Mouse (Mus musculus) MEL (cell line): Measurements from ENCODE around the gene Hist1h2ak. TPM values are rescaled to one million over a fixed set of nuclear protein-coding genes. Genes with fewer than 3 reads are reported as not detected.
"Not testable (repeated sequence)": the region's sequence is repeated elsewhere in the genome, so short reads cannot be mapped to it uniquely, and the experiment has no call there.

Source experiments
- DNase-seq: peaks from one replicate; pipeline ENCODE4 v3.0.0; 2011; ENCODE audit warnings: low read depth, low spot score
- H3K27ac ChIP-seq: 2 replicates; pipeline ENCODE4 v1.5.1; 2012; ENCODE audit warnings: low read depth, mild to moderate bottlenecking, control low read depth, low read length, moderate library complexity; ENCODE audit not compliant: control insufficient read depth
- H3K27me3 ChIP-seq, 2 experiments: fragments of 150-350 bp in 1 of 2; sonication (generic) in 1 of 2; 2 replicates each; pipeline ENCODE4 v1.6.1; 2012; ENCODE audit warnings: low read length in 2 of 2, mild to moderate bottlenecking in 2 of 2, improper control_type of control experiment in 1 of 2, moderate library complexity in 1 of 2; ENCODE audit not compliant: insufficient read depth in 2 of 2, control insufficient read depth in 1 of 2
- H3K36me3 ChIP-seq, 2 experiments: 2 replicates each; pipeline ENCODE4 v1.6.1; 2012 to 2014; ENCODE audit warnings: low read length in 2 of 2, improper control_type of control experiment in 1 of 2, inconsistent platforms in 1 of 2, mild to moderate bottlenecking in 1 of 2; ENCODE audit not compliant: insufficient read depth in 2 of 2, control insufficient read depth in 1 of 2
- H3K4me1 ChIP-seq, 2 experiments: fragments of 150-350 bp in 1 of 2; sonication (generic) in 1 of 2; 2 replicates each; pipeline ENCODE4 v1.6.1; 2012; ENCODE audit warnings: low read length in 2 of 2, improper control_type of control experiment in 1 of 2, mild to moderate bottlenecking in 1 of 2; ENCODE audit not compliant: insufficient read depth in 2 of 2, control insufficient read depth in 1 of 2
- H3K4me3 ChIP-seq, 2 experiments: fragments of 150-350 bp in 1 of 2; sonication (generic) in 1 of 2; 2 replicates each; pipeline ENCODE4 v1.5.1; 2012; ENCODE audit warnings: low read depth in 2 of 2, low read length in 2 of 2, mild to moderate bottlenecking in 2 of 2, moderate library complexity in 2 of 2, control low read depth in 1 of 2, improper control_type of control experiment in 1 of 2; ENCODE audit not compliant: control insufficient read depth in 1 of 2, insufficient read depth in 1 of 2
- H3K79me2 ChIP-seq: 2 replicates; pipeline ENCODE4 v1.6.1; 2012; ENCODE audit warnings: mild to moderate bottlenecking, low read length, moderate library complexity; ENCODE audit not compliant: control insufficient read depth, poor library complexity, insufficient read depth
- H3K9ac ChIP-seq: 2 replicates; pipeline ENCODE4 v1.6.1; 2012; ENCODE audit warnings: low read depth, mild to moderate bottlenecking, control low read depth, low read length, moderate library complexity; ENCODE audit not compliant: control insufficient read depth, poor library complexity, severe bottlenecking
- H3K9me3 ChIP-seq: fragments of 150-350 bp; sonication (generic); replicated peaks from 2 replicates; pipeline ENCODE4 v1.6.1; 2012; ENCODE audit warnings: mild to moderate bottlenecking, low read length, improper control_type of control experiment, moderate library complexity; ENCODE audit not compliant: insufficient read depth
- CTCF ChIP-seq, 3 experiments: IDR thresholded peaks in 2 of 3; conservative IDR thresholded peaks in 1 of 3; 2 replicates each; pipeline ENCODE4 v1.5.1; 2011 to 2012; ENCODE audit warnings: low read length in 3 of 3, low read depth in 2 of 3, mild to moderate bottlenecking in 2 of 3, improper control_type of control experiment in 1 of 3, inconsistent platforms in 1 of 3, mixed read lengths in 1 of 3, moderate library complexity in 1 of 3; ENCODE audit not compliant: control insufficient read depth in 1 of 3, insufficient read depth in 1 of 3, poor library complexity in 1 of 3, severe bottlenecking in 1 of 3
- E2F4 ChIP-seq: IDR thresholded peaks from 2 replicates; pipeline ENCODE4 v1.6.1; 2011; ENCODE audit warnings: low read depth, low read length, improper control_type of control experiment, borderline replicate concordance
- POLR2A ChIP-seq, 2 experiments: IDR thresholded peaks; 2 replicates each; pipeline ENCODE4 v1.6.1; 2011 to 2012; ENCODE audit warnings: low read length in 2 of 2, mild to moderate bottlenecking in 2 of 2, control low read depth in 1 of 2, improper control_type of control experiment in 1 of 2, low read depth in 1 of 2, moderate library complexity in 1 of 2; ENCODE audit not compliant: control insufficient read depth in 1 of 2, insufficient read depth in 1 of 2, poor library complexity in 1 of 2
- TBP ChIP-seq: IDR thresholded peaks from 2 replicates; pipeline ENCODE4 v1.8.0; 2011; ENCODE audit warnings: low read depth, low read length, improper control_type of control experiment
- UBTF ChIP-seq: IDR thresholded peaks from 2 replicates; pipeline ENCODE4 v1.6.1; 2012; ENCODE audit warnings: low read depth, mild to moderate bottlenecking, inconsistent platforms, low read length, improper control_type of control experiment, moderate library complexity, borderline replicate concordance; ENCODE audit not compliant: insufficient read depth
- polyA plus RNA-seq, 2 experiments: library from polyadenylated mRNA; stranded (reverse) in 1 of 2; unstranded in 1 of 2; fragments of >175 nt in 1 of 2; fragments of >200 nt in 1 of 2; gene quantifications; 2 replicates each; pipeline versions ENCODE4 v1.2.1 to v1.2.4; 2012; ENCODE audit warnings: low replicate concordance in 2 of 2, low read depth in 1 of 2; ENCODE audit not compliant: insufficient read length in 2 of 2, insufficient read depth in 1 of 2, missing spikeins in 1 of 2
- total RNA-seq: library from RNA; depleted of rRNA; stranded (reverse); fragments of 300-350 nt; gene quantifications from 2 replicates; pipeline ENCODE4 v1.2.3, GENCODE M21; 2012; rRNA removed

Gene Hist1h2ak
- total RNA-seq (1,127 and 1,310 TPM in 2 replicates), polyA plus RNA-seq (10 to 100 TPM in 1 of 2 experiments, not detected in 1; 10.6 TPM)

DNA sequence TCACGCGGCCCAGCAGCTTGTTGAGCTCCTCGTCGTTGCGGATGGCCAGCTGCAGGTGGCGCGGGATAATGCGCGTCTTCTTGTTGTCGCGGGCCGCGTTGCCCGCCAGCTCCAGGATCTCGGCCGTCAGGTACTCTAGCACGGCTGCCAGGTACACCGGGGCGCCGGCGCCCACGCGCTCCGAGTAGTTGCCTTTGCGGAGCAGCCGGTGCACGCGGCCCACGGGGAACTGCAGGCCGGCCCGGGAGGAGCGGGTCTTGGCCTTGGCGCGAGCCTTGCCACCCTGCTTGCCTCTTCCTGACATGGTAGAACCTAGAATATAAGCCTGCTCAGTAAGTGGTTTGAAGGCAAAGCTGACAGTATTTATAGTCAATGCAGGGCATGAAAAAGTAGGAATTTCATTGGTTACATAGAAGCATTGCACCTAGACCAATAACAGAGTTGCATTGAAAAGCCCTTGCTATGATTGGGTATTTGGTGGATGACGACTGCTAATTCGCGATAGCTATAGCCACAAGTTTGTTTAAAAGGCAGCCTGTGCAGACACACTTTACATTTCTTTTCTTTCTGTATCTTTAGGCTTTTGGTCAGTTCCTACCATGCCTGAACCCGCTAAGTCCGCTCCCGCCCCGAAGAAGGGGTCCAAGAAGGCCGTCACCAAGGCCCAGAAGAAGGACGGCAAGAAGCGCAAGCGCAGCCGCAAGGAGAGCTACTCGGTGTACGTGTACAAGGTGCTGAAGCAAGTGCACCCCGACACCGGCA lies at the start of gene Hist1h2ak, which contains the start of gene Hist1h2bn:
Hist1h2ak (minus strand) TSS at position 304 of the 762 bp plus-strand sequence.
Hist1h2bn (plus strand) TSS at position 600 of the 762 bp plus-strand sequence.
- Histone ChIP-seq H3K27ac (peak within 1 kb of the TSS; percentile 97), H3K4me3 (peak within 1 kb of the TSS; percentile 5 to 55), H3K36me3 (peaks cover 0 to 23% of the 10 kb centered on the region in 2 experiments; a peak in 2 of 4 replicates), H3K9ac (peak within 1 kb of the TSS; percentile 82)
- not testable (repeated sequence) for H3K4me1 ChIP-seq, H3K27me3 ChIP-seq, H3K9me3 ChIP-seq, H3K79me2 ChIP-seq
- peak; percentile 85 for TF ChIP-seq UBTF
- TF ChIP-seq TBP = peak; percentile 99
- peak; percentile 56 to 86 for TF ChIP-seq POLR2A (IDR thresholded peaks at IDR 0.05; ENCODE audit: control insufficient read depth in 1 of 2, insufficient read depth in 1 of 2, low read depth in 1 of 2, low read length in 2 of 2, poor library complexity in 1 of 2)
- TF ChIP-seq CTCF (IDR thresholded peaks at IDR 0.05 in 2 of 3, conservative IDR thresholded peaks at IDR 0.05 in 1 of 3; ENCODE audit: control insufficient read depth in 1 of 3, insufficient read depth in 1 of 3, low read depth in 2 of 3, low read length in 3 of 3, poor library complexity in 1 of 3, severe bottlenecking in 1 of 3) = 0 out of 6 replicates have a peak, but pooled peaks of 1 of the 3 experiments have one; percentile 1
- DNase-seq = peak; percentile 98

GRCm38 (mm10) chr13:21803058-21803457 lies 49.4 kb upstream of the Hist1h2ak start:
- H3K4me1 ChIP-seq, DNase-seq, H3K27me3 ChIP-seq, H3K36me3 ChIP-seq, H3K79me2 ChIP-seq, H3K9ac ChIP-seq, H3K9me3 ChIP-seq, H3K4me3 ChIP-seq, H3K27ac ChIP-seq: not testable (repeated sequence)

DNA sequence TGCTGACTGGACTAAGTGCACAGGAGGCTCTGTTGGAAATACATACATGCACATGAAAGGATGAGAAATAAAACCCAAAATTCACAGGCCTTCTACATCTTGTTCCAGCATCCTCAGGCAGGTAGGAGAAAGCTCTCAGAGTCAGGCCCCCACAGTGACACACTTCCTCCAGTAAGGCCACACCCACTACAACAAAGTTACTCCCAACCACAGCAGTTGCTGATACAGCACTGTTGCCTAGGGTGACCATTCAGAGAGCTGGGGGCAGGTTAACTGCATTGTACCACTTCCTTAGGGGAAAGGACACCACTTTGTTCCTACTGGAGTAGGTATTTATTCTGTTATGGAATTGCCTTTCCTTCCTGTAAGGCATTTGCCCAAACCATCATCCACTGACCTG lies 43.5 kb upstream of the Hist1h2ak start:
- DNase-seq, H3K9me3 ChIP-seq, H3K36me3 ChIP-seq, H3K4me1 ChIP-seq, H3K79me2 ChIP-seq, H3K4me3 ChIP-seq, H3K27me3 ChIP-seq, H3K9ac ChIP-seq, H3K27ac ChIP-seq: not testable (repeated sequence)

DNA sequence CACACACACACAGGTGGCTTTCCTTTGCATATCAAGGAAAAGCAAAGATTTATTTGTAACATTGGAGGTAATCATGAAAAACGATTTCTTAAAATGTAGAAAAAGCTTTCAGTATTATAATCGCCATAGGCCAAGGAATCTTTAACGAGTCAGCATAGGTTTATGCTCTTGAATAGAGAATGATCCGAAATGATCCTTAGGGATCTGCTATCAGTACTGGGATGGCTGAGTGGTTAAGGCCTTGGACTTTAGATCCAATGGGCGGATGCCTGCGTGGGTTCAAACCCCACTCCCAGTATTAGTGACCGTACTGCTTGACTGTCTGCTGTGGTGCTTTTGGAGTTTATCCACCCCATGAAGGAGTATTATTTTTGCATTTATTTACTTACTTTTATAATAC lies 42.0 kb upstream of the Hist1h2ak start:
- Histone ChIP-seq H3K9me3 (no peaks in the 10 kb centered on the region), H3K4me3 (no peak overlapping the region), H3K27me3 (no peaks in the 10 kb centered on the region), H3K27ac (no peak overlapping the region), H3K79me2 (no peaks in the 10 kb centered on the region), H3K9ac (no peak overlapping the region), H3K4me1 (peaks cover 0 to 6% of the 10 kb centered on the region in 2 experiments; a peak in 3 of 4 replicates), H3K36me3 (peaks cover 0 to 2% of the 10 kb centered on the region in 2 experiments; a peak in 2 of 4 replicates)
- DNase-seq = no peak
- TF ChIP-seq POLR2A (IDR thresholded peaks at IDR 0.05; ENCODE audit: control insufficient read depth in 1 of 2, insufficient read depth in 1 of 2, low read depth in 1 of 2, low read length in 2 of 2, poor library complexity in 1 of 2) (no peak), E2F4 (no peak), TBP (peak; percentile 91)
